Mouse (Mus musculus) layer of hippocampus, postnatal 36 days (tissue): ENCODE data around the gene Scamp5. TPM values are rescaled to one million over a fixed set of nuclear protein-coding genes. Genes with fewer than 3 reads are reported as not detected.

ENCODE experiments used
- DNase-seq, 2 experiments: peaks; one replicate each; pipeline ENCODE4 v3.0.0; 2022
- total RNA-seq, 2 experiments: library from RNA; stranded (reverse); gene quantifications; 2 replicates each; pipeline ENCODE4 v1.2.3; 2021

The Scamp5 gene
- 100 to 1,000 TPM; 370 to 381 TPM for total RNA-seq

DNA sequence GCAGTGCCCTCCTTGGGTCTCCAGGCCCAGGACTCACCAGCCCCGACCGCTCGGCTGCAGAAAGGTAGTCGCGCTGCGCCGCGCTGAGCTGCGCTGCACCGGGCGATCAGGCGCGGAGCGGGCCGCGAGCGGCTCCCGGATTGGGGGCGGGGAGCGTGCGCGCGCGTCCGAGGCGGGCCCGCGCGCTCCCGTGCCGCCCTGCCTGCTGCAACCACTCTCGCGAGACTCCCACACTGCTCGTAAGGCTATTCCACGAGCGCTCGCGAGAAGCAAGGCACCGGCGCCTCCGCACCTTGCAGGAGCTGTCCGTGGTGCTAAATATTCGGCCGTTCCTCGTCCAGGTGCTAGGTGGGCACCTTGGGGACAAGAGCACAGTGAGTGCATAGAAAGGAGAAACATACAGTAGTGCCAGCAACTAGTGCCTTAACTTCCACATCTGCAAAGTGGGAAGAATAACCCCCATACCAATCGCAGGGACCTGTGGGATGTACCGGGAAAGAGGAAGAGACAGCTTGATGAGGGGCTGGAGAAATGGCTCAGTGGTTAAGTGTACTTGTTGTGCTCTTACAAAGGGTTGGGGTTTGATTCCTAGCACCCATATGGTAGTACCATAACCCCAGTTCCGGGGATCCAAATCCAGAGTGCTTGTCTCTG is at the start of gene Scamp5:
Gene Scamp5 (minus strand): TSS at position 165 of the 654 bp plus-strand sequence.
- peak; percentile 85 to 88 for DNase-seq

GRCm38 (mm10) chr9:57517113-57517512 is 49.3 kb upstream of the Scamp5 start:
- peak in 1 of 2 experiments; percentile 30 for DNase-seq

DNA sequence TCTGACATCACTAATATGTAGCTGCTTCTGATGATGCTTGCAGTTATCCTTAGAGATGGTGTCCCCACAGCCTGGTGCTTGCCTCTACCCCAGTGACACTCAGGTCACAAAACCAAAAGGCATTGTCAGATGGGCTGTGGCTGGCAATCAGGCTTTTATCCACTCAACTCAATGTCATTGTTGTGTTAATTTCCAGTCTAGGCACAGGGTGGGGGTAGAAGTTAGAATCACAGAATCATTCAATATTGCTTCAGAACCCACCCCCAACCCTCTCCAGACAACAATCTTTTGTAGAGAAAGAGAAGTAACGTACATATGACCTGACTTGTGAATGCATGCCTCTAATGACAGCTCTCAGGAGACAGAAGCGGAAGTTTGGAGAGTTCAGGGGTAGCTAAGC is 42.7 kb upstream of the Scamp5 start:
- DNase-seq = no peak

DNA sequence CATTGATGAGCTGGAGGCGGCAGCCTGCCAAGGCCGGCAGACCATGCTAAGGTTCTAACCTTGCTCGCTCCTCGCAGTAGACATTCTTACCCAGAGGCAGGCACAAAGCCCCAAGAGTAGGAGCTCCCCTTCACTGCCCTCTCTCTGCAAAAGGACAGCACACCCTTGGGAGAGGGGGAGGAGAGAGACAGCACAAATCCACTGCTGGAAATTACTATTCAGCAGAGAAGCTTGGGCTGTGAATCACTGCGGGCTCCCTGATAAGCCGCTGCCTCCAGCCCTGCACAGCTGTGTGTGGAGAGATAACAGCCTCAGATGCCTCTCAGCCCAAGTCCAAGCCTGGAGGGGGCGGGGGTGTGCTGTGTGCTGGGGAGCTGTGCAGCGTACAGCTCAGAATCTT is 37.8 kb upstream of the Scamp5 start:
- peak in 1 of 2 experiments; percentile 17 for DNase-seq

DNA sequence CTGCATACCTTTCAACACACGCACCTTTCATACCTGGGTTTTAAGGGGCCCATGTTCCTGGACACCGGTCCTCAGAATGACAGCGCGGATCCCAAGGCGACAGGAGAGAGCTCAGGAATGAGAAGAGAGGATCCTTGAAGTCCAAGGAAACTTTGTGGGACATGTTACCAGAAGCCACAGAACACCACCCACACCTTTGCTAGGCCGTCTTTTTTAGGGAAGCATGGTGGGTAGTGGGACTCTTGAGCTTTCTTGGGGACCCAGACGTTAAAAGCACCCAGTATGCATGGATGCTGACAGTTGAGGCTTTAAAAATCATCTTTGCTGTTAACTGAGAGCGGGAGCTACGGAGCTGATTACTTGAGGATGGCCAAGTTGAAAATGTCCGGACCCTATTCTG is 37.0 kb upstream of the Scamp5 start:
- no peak for DNase-seq

- DNase-seq = peak in 1 of 2 experiments; percentile 16
Observed at GRCm38 (mm10) chr9:57504381-57504700, 36.5 kb upstream of the Scamp5 start.

GRCm38 (mm10) chr9:57503622-57504380 is 35.9 kb upstream of the Scamp5 start, which contains the start of gene Rpp25:
TSS of gene Rpp25 (plus strand) at chr9:57504026.
- DNase-seq = peak in 1 of 2 experiments; percentile 36

DNA sequence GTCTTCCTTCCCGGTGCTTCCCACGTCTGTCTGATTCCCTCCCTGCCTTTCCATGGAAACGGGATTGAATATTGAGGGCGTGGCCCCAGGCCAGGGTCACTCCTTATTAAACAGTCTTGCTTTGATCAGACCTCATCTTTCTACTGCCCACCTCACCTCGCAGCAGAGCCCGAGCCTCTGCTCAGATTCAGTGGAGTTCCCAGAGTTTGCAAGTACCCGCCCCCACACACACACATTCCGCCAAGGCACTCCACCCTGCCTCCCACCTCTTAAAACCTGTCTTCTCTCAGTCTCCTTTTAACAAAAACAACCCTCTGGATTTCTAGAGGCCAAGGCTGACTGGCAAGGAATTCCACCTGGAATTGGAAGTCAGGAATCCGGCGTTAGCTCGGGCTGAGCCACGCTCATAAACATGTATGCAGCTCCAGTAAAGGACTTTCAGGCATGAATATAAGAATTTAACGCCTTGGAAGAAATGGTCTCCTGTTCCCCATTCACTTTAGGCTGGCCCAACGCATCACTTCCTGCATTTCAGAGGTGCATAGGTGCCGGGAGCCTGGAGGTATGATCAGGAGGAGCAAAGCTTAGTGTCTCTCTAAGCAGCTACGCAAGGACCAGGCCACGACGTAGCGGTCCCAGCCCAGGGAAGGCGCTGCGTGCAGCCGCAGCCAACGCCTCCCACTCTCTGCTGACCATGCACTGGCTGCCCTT is 35.2 kb upstream of the Scamp5 start:
- DNase-seq = no peak

DNA sequence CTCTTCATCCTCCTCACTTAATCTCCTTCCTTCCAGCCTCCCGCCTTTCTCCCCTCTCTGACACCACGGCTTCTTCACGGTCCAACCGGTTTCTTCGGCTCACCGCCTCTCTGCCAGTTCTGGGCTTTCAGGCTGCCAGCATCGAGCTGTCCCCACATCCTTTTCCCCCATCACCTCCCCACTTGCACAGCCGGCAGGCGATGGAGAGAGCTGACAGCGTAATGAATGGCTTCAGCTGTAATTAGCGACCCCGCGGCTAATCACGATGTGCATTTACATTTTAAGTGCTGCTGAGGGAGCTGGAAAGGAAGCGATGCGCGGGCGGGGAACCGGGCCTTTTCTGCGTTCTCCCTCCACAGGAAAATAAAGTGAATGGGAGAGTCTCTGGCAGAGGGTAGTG is 34.0 kb upstream of the Scamp5 start:
- peak in 1 of 2 experiments; percentile 32 for DNase-seq

GRCm38 (mm10) chr9:57501452-57501851 is 33.6 kb upstream of the Scamp5 start:
- no peak for DNase-seq

DNA sequence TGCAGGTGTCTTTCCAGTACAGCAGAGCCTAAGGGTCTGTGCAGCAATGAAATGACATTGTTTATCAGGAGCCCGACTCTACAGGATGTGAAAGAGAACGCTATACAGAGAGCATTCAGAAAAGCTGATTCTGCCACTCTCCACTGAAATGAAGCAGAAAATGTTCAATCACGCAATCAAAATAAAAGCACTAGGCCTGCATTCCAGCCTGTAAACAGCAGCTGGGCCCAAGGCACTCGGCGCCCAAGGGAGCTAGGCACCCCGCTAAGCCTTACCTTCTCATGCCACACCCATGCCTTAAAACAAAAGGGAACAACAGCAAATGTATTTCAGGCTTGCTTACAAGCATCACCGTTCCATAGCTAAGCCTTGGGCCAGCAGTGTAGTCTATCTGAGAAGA is 30.7 kb upstream of the Scamp5 start:
- DNase-seq = no peak

GRCm38 (mm10) chr9:57497236-57497635 is 29.4 kb upstream of the Scamp5 start:
- DNase-seq = no peak

DNA sequence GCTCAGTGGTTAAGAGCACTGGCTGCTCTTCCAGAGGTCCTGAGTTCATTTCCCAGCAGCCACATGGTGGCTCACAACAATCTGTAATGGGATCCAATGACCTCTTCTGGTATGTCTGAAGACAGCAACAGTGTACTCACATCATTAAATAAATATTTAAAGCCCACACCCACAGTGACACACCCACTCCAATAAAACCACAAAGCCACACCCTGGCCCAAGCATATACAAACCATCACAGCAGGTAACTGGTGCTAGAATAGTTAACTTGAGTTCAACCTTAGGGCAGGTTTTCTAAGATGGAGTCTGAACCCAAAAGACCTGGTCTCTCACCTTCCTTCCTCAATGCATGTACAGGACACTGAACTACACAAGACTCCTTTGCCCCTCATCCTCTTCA is 27.1 kb upstream of the Scamp5 start:
- no peak for DNase-seq

GRCm38 (mm10) chr9:57493532-57493931 is 25.7 kb upstream of the Scamp5 start:
- no peak for DNase-seq

DNA sequence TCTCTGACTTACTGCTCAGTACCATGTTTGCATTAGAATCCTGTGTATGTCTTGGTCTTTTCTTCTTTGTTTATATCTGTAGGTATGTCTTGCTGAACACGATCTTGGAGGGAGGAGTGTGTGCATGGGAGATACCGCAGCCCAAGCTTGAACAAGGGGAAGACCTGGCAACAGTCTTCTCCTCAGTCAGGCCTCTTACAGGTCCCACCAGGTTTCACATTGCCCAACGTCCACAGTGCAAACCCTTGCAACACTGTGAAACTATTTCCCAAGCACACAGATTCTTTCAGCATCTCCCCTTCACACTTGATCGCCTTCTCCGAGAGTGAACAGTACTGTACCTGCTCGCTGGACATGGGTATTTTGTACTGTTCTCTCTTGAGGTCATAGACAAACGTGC is 19.9 kb upstream of the Scamp5 start:
- DNase-seq = no peak

DNA sequence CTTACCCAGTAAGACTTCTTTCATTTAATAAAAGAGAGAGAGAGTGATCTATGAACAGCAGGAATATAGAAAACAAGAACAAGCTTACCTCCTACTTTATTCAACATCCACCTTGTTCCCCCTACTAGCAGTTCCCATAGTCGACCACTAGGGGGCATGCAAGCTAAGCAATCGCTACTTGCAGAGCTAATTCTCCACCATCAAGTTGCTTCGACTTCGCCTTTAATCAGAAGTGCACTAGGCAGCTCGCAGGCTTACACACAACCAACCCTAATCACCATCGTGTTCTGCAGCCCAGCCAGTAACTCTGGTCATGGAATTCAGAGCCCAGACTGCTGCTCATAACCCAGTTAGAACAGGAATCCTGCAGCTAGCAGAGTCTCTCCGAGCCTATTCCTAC is 17.9 kb upstream of the Scamp5 start:
- DNase-seq = peak; percentile 76 to 83

DNA sequence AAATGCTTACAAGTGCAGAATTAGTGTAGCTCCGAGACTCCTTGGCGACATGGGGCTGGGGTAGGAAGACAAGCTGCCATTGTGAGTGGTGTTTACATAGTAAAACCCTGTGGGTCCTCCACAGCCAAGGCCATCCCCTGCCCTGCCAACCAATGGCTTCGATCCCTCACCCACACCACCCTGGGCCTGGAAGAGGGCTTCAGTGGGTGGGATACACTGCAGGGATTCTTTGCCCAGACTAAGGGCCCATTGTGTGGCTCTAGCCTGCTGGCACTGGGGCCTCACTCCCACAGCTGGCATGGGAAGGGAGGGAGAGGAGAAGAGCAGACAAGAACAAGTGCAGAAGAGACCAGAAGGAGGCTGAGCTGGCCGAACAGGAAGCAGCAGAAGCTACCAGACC is 1.1 kb upstream of the Scamp5 start:
- DNase-seq = peak; percentile 61 to 70

- DNase-seq = peak; percentile 42 to 59
Observed at GRCm38 (mm10) chr9:57467271-57467771, 539 bp downstream of the Scamp5 start.

DNA sequence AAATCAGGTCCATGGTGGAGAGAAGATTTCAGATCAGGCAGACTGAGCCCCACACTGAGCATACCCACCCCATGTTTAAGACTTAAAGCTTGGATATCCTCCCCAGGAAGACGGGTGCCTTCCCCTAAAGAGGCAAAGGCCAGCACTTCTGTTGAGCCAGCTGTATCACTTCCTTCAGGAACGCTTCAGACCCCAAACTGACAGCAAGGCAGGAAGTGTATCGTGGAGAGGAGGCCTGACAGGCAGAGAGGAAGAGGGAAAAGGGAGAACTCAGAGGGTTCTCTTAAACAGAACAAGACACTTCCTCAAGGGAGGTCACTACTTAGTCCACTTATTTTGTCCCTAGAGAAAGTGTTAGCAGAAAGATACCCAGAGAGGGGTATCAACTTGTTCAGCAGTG is 1.8 kb downstream of the Scamp5 start:
- DNase-seq = no peak

DNA sequence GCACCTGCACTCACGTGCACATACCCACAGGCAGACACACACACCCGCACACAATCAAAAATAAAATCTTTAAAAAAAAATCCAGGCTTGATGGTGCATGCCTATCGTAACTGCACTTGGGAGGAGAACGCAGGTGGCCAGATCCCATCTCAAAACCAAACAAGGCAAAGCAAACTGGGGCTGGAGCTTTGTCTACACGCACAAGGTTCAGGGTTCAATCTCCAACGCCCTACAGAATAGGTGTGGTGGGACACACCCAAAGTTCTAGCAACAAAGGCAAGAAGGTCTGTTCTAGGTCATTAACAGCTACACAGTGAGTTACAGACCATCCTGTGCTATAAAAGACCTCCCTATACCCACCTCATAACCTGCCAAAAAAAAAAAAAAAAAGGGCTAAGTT is 5.0 kb downstream of the Scamp5 start:
- DNase-seq = no peak

GRCm38 (mm10) chr9:57459707-57460106 is 8.2 kb downstream of the Scamp5 start:
- no peak for DNase-seq

DNA sequence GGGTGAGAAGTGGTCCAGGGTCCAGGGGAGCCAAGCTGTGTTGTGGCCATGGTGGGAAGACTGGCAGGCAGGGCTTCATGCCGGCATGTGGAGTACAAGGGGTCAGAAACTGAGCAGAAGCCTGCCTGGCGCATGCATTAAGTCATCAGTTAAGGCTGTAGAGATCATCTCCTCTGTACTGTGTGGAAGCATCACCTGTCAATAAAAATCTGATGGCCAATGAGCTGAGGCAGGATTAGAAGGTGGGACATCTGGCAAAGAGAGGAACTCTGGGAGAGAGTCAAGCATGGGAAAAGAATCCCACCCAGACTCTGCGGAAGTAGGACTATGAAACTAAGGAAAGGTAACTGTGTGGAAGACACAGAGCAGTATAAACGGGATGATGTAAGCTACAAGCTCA is 14.3 kb downstream of the Scamp5 start:
- no peak for DNase-seq
